Mouse (Mus musculus): ENCODE data around the gene Il21r.

The Il21r gene

DNA sequence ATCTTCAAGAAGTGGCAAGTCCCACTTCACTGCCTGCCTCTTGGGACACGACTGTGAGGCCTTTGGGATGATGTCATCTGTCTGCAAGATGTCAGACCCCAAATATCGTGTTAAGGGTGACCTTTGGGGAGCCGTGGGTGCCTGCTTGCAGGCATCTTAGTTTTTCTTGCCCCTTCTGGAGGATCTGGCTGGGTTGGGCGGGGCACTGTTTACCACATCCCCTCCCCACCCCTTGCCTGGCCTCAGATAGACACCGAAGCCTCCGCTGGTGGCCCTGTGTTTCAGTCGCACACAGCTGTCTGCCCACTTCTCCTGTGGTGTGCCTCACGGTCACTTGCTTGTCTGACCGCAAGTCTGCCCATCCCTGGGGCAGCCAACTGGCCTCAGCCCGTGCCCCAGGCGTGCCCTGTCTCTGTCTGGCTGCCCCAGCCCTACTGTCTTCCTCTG lies at the start of gene Il21r:
TSS of gene Il21r (plus strand) at position 245 of the 447 bp plus-strand sequence.
- in situ Hi-C loops (cut with MboI, MseI), result no loop called here

DNA sequence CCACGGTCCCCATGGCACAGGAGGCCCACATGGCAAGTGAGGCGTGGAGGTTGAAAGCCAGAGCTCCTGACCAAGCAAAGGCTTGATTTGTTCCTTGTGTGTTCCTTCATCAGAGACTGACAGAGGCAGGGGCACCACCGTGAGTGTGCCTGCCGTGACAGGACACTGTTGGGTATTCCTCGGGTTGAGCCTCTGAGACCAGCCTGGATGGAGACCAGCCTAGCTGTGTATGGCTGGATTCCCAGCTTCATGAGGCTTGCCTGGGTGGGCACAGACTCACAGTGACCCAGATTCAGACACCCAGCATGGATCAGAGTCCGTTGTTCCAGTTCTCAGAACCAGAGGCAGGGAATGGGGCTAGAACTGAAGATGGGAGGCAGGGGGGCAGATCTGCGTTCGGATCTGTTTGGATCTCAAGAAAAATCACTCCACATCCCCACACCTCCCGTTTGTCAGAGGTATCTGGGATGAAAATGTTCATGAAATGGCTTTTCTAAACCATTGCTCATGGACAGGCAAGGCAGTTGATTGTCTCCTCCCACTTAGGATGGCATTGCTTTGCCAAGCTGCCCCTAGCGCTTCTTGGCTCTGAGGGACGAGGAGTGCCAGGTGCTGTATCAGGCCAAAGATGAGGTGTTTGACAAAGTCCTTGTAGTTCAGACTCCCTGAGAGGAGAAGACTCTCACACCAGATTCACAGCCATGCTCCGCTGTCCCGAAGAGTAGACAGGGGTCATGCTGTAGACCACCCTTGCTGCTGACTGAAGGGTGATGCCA lies 49.4 kb upstream of the Il21r start:
- in situ Hi-C loops (cut with MboI, MseI), result loop anchor here (5.0 kb wide), 1 partner anchor 67 kb away; no protein-coding TSS in a partner anchor

DNA sequence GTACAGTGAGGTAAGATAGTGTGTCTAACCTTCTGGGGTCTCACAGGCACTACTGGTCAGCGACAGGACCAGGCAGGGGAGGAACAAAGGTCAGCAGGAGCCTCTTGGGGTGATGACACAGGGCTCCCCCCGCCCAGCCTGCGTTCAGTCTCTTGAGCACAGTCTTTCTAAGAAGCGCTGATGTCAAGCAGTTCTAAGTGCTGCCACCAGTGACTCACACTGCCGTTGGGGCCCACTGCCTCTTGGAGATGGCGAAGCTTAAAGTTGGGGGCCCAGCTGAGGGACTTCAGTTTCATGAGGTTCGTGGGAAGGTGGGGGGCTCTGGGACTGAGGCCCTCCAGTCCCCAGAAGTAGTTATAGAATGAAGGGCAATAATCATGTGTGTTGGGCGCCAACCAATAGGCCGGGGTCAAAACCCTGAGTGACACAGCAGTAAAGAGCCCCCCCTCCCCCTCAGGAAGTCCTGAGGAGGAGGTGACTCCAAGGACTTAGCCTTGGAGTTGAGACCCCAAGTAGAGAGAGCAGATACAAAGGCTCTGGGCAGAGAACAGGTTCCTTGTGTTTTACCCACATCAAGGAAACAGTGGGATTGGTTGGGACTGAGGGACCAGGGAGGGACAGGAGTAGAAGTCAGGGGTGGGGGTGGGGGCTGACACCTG lies 48.6 kb upstream of the Il21r start:
- in situ Hi-C loops (cut with MboI, MseI), result loop anchor here (5.0 kb wide), 1 partner anchor 67 kb away; no protein-coding TSS in a partner anchor

GRCm38 (mm10) chr7:125555351-125555872 lies 47.8 kb upstream of the Il21r start:
- in situ Hi-C loops (cut with MboI, MseI), result no loop called here

DNA sequence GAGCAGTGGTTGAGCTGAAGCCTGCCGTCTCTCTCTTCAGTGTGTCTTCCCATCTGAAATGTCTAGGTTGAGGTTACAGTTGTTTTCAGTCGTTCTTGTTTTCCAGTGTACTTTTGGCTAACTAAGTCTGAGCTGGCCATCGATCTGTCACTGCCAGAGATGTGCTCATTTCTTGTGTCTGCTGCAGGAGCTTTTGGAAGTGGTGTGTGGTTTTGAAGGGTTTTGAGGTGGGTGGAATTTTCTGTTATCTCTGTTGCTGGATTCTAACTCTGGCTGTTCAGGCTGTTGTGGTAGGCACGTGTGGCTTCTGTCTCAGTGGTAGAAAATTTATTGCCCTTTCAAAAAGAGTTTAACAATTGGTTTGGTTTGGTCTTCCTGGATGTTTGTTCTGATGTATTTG lies 47.1 kb upstream of the Il21r start:
- in situ Hi-C loops (cut with MboI, MseI), result no loop called here

- in situ Hi-C loops (cut with MboI, MseI), result no loop called here
These were observed 46.4 kb upstream of the Il21r start for GRCm38 (mm10) chr7:125556865-125557264.

DNA sequence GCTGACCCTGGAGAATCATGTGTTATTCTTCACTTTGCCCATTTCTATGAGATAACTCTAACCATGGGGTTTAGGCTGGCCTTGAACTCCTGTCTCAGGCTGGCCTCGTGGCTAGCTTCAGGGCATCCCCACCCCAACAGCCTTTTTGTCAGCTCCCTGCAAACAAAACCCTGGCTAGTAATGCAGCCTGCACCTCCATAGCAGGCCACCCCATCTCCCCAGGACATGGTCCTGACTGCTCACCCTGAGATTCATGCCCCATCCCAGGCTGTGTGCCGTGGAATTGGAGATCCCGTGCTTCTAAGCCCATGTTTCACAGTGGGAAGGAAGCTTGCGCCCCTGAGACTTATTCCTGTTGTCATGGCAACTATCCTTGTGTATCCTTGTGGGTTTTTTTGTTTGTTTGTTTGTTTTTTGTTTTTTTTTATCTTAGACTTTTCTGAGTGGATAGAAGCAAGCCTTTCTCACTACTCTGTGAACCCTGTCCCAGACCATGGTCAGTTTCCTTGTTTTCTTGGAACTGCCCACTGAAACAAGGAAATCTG lies 44.8 kb upstream of the Il21r start:
- in situ Hi-C loops (cut with MboI, MseI), result no loop called here

GRCm38 (mm10) chr7:125558997-125559396 lies 44.2 kb upstream of the Il21r start:
- in situ Hi-C loops (cut with MboI, MseI), result no loop called here

DNA sequence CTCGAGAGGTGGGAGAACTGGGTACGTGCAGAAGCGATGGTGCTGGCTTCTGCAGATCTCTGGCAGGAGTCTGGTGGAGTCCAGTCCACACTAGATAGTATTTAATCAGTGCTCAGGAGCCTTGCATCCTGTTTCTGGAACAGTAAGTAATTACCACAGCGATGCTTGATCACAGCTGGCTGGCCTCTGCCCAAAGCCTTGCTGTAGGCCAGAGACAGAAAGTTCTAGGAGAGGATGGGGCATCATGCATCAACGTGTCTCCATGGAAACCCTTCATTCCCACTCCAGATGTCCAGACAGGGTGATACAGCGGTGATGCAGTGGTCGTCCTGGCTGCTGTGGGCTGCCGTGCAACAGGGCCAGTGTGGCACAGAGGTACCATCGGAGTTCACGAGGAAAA lies 43.7 kb upstream of the Il21r start:
- in situ Hi-C loops (cut with MboI, MseI), result no loop called here

DNA sequence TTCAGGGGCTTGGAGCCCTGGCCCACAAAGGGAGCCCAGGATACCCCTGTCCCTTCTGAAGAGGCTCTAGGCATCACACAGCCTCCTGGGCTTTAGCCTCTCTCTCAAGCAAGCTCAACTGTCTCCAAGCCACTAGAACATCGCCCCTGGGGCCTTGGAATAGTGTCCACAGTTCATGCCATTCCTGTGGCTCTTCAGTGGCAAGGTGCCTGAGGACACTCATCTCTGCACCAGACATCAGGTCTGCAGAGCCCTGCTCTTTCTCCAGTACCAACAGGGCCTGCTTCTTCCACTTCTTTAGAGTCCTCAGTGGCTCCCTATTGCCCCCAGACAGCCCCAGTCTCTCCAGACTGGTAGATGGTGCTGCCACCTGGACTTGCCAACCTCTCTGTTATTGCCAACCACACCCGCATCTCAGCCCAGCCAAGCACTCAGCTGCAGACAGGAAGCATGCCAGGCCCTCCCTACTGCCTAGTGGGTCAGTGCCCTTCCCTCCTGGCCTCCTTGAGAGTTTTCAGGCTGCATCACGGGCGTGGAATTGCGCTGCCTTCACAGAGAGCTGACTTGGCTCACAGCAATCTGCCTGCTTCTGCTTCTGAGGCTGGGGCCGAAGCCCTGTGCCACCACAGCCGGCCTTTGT lies 43.0 kb upstream of the Il21r start:
- in situ Hi-C loops (cut with MboI, MseI), result loop anchor here (10.0 kb wide), 1 partner anchor 65 kb away; no protein-coding TSS in a partner anchor

DNA sequence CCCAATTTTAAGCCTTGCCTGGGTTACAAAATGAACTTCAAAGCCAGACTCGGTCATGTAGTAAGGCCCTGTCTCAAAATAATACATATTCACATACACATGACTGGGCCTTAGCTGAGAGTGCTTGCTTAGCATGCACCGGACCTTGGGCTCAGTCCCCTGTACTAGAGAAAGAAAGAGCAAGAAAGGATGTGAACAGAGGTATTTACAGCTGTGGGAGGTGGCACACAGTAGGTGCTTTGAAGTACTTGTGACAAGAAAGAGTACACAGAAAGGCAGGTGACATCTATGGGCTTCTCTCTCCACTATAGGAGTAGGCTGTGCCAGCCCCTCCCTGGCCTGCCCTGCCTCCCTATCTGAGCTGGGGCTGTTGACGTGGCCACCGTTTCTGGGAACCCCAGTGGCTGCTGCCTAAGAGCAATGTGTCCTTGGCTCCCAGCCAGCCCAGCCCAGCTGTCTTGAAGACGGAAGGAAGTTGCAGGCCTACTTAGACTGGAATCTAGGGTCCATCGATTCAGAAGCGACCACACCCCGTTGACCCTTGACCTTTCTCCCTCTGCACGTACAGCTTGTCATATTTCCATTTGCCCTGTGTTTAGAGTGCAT lies 42.0 kb upstream of the Il21r start:
- in situ Hi-C loops (cut with MboI, MseI), result loop anchor here (10.0 kb wide), 1 partner anchor 64 kb away; no protein-coding TSS in a partner anchor

- in situ Hi-C loops (cut with MboI, MseI), result loop anchor here (10.0 kb wide), 1 partner anchor 62 kb away; no protein-coding TSS in a partner anchor
These were observed 40.8 kb upstream of the Il21r start for GRCm38 (mm10) chr7:125562413-125562812.

GRCm38 (mm10) chr7:125563093-125563492 lies 40.1 kb upstream of the Il21r start:
- in situ Hi-C loops (cut with MboI, MseI), result loop anchor here (10.0 kb wide), 1 partner anchor 62 kb away; no protein-coding TSS in a partner anchor

DNA sequence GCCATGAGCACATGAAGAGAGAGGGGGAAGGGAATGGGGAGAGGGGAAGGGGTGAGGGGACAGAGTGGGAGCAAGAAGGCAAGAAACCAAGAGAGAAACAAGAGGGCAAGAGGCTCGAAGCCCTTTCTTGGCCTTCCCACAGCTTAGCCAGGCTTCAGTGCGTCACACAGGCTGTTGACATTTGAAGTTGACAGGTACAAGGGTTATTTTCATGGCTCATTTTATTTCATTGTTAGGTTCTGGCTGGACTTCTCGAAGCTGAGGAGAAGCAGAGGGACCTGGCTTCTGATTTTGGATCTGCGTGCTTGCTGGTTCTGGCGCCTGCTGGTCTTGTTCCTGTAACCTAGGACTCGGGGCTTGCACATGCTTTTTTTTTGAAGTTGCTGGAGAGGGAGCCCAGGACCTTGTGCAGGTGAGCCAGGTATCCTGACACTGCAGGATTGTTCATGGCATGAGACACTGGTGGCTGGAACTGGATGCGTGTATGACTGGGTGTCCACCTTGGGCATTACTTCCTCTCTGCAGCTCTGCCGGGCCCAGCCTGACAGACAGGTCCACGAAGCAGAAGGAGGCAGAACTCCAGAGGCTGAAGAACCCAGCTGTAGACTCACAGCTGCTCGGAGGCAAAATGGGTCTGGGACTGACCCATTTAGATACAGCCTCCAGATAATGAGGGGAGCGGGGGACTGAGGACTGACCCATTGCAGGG lies 38.8 kb upstream of the Il21r start:
- in situ Hi-C loops (cut with MboI, MseI), result loop anchor here (10.0 kb wide), 1 partner anchor 60 kb away; no protein-coding TSS in a partner anchor

- in situ Hi-C loops (cut with MboI, MseI), result loop anchor here (10.0 kb wide), 1 partner anchor 59 kb away; no protein-coding TSS in a partner anchor
These were observed 37.5 kb upstream of the Il21r start for GRCm38 (mm10) chr7:125565516-125566285.

GRCm38 (mm10) chr7:125566420-125566819 lies 36.8 kb upstream of the Il21r start:
- in situ Hi-C loops (cut with MboI, MseI), result loop anchor here (10.0 kb wide), 1 partner anchor 58 kb away; no protein-coding TSS in a partner anchor

DNA sequence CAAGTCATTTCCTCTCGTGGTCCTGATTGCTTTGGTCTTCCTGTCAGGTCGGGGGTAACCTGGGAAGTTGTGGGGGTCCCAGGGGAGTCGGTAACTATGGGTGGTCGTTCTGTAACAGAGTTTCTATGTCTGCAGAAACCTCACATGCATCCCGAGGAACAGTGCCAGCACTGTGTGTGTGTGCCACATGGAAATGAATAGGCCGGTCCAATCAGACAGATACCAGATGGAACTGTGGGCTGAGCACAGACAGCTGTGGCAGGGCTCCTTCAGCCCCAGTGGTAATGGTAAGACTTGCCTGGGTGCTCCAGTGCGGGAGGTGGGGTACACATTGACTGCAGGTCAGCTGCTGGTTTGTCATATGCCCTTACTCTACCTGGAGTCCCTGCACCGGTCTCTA lies 34.3 kb upstream of the Il21r start:
- in situ Hi-C loops (cut with MboI, MseI), result loop anchor here (10.0 kb wide), 1 partner anchor 56 kb away; no protein-coding TSS in a partner anchor

GRCm38 (mm10) chr7:125571891-125572290 lies 31.3 kb upstream of the Il21r start:
- in situ Hi-C loops (cut with MboI, MseI), result no loop called here

DNA sequence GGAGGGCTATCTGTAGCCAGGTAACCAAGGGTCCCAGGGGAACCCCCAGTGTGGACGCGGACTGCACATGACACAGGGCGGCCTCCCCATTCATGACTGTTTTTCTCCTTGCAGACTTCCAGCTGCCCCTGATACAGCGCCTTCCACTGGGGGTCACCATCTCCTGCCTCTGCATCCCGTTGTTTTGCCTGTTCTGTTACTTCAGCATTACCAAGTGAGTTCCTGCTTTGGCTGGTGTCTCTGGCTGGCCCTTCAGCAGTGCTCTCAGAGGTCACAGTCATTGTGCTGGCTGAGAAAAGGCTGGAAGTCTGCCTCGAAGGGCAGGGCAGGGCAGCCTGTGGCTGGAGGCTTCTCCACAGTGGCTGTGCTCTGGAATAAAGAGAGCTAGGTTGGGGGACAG lies 30.5 kb upstream of the Il21r start:
- in situ Hi-C loops (cut with MboI, MseI), result no loop called here

All from regulatory T cell (primary cell).